Mouse (Mus musculus): ENCODE results near the gene Mobp.
"Not testable (repeated sequence)": the region's sequence is repeated elsewhere in the genome, so short reads cannot be mapped to it uniquely, and the experiment has no call there.

The Mobp gene

DNA sequence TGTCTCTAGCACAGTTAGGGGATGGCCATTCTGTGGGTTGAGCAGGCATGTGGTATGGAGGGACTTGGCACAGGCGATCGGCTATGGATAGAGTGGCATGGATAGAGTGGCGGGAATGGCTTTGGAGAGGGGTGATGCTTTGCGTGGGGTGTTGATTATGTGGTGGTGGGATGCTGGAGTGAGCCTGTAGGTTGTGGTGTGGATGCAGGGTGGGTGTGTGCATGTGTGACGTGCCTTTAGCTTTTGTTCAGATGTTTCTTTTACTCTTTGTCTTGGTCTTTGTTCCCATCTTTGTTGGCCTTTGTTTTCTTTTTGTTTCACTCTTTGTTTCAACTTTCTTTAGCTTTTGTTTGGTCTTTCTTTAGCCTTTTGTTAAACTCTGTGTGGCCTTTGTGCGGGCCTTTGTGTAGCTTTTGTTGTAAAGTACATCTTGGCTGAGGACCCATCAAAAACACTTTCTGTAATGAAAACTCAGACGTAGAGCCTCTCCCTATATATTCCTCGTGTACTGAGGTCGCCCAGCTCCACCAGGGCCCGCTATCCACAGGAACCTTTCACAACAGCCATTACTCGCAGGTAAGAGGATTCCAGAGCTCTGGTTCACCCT, at the start of gene Mobp:
Mobp (plus strand) TSS at position 486 of the 607 bp plus-strand sequence.
- no peak for DNase-seq (ENCODE audit: low read depth, low spot score)

DNA sequence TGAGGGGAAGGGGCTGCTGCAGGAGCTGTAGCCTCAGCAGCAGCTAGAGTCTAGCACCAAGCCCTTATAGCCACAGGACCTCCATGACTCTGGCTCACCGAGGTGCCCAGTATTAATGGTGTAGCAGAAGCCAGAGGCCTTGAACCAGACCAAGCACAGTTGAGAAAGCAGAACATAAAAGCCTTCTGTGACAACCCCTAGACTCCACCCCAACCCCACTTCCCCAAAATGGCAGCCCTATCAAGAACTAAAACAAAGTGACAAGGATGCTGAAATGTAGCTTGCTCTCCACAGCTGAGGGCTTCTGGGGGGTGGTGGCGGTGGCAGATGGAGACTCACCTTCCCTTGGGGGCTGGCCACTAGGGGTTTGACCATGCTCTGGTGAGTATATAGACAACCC, 48.3 kb upstream of the Mobp start:
- DNase-seq (ENCODE audit: low read depth, low spot score): no peak

- not testable (repeated sequence) for DNase-seq (ENCODE audit: low read depth, low spot score)
Measured at GRCm38 (mm10) chr9:120108953-120109352, 40.6 kb upstream of the Mobp start.

- peak; percentile 97 for DNase-seq (ENCODE audit: low read depth, low spot score)
Measured at GRCm38 (mm10) chr9:120110211-120111018, 39.1 kb upstream of the Mobp start, which contains the start of gene Slc25a38. Slc25a38 (plus strand) TSS chr9:120110374.

GRCm38 (mm10) chr9:120111156-120111945, 38.2 kb upstream of the Mobp start:
- DNase-seq (ENCODE audit: low read depth, low spot score): no peak

DNA sequence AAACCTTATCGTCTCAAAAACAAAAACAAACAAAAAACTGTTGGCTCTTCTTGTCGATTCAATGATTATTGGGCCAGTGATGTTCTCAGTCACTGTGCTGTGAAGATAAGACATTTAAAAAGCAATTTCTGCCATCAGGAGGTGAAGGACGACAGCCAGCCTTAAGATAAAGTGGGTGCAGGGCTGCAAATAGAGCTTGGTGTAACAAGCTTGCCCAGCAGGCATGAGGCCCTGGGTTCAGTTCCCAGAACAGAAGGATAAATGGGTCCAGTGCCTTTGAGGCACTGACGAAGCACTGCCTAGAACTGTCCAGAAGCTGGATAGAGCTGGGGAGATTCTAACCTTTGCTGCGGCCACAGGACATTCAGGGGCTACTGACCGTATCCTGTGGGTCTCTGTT, 37.0 kb upstream of the Mobp start:
- DNase-seq (ENCODE audit: low read depth, low spot score): no peak

DNA sequence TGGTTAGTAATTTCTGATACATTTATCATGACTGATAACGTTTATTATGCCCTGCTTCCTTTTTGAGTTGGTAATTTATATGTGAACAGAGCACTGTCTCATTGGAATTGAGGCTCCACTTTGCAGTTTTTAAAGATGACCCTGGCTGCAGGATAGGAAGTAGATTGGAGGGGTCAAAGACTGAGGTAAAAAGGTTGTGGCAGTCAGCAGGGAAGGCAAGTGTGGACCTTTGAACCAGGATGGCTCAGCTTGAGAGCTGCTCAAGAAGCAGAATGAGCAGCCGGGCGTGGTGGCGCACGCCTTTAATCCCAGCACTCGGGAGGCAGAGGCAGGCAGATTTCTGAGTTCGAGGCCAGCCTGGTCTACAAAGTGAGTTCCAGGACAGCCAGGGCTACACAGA, 36.1 kb upstream of the Mobp start:
- DNase-seq (ENCODE audit: low read depth, low spot score): no peak

DNA sequence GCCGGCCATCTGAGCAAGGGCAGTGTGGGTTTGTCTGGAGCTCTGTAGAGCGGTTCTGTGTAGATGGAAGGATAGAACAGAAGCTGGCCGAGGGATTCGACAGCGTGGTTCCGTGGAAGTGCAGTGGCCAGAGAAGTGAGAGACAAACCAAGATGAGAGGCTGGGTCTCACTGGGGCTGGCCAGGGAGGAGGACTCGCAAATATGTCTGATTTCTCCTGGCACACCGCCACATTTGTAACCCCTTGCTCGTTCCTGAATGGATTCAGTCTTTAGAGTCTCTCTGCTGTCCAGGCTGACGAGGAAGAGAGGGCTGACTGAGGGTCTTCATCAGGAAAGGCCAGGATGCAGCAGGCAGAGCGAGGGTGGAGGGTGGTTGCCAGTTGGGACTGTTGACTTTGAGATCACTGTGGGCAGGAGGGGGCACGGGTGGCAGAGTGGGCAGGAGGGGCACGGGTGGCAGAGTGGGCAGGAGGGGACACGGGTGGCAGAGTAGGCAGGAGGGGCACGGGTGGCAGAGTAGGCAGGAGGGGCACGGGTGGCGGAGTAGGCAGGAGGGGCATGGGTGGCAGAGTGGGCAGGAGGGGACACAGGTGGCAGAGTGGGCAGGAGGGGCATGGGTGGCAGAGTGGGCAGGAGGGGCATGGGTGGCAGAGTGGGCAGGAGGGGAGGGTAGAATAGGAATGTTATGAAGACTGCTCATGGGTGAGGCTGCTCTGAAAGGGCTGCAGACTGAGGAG, 35.3 kb upstream of the Mobp start:
- no peak for DNase-seq (ENCODE audit: low read depth, low spot score)

GRCm38 (mm10) chr9:120114789-120115151, 34.7 kb upstream of the Mobp start:
- DNase-seq (ENCODE audit: low read depth, low spot score): no peak

DNA sequence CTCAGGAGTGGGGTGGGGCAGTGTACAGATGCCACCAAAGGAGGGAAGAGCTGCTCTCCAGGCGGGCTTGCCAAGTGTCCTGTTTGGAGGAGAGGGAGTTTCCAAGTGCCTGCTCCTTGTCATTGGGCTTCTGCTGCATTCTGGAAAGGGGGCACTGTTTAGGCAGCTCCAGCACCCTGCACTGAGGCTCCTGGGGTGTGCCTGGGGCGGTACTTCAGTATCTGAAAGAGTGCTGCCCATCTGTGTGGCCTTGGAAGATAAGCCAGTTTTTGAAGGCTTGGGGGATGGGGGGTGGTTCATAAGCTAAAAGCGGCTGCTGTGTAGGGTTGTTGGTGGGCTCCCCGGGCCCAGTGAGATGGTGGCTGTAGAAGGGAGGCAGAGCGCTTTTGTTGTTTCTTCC, 33.9 kb upstream of the Mobp start:
- DNase-seq (ENCODE audit: low read depth, low spot score): no peak

- DNase-seq (ENCODE audit: low read depth, low spot score): no peak
Measured at GRCm38 (mm10) chr9:120116184-120116624, 33.3 kb upstream of the Mobp start.

GRCm38 (mm10) chr9:120118212-120118611, 31.3 kb upstream of the Mobp start:
- DNase-seq (ENCODE audit: low read depth, low spot score): no peak

- DNase-seq (ENCODE audit: low read depth, low spot score): no peak
Measured at GRCm38 (mm10) chr9:120120503-120120902, 29.0 kb upstream of the Mobp start.

- DNase-seq (ENCODE audit: low read depth, low spot score): no peak
Measured at GRCm38 (mm10) chr9:120126868-120127267, 22.6 kb upstream of the Mobp start.

DNA sequence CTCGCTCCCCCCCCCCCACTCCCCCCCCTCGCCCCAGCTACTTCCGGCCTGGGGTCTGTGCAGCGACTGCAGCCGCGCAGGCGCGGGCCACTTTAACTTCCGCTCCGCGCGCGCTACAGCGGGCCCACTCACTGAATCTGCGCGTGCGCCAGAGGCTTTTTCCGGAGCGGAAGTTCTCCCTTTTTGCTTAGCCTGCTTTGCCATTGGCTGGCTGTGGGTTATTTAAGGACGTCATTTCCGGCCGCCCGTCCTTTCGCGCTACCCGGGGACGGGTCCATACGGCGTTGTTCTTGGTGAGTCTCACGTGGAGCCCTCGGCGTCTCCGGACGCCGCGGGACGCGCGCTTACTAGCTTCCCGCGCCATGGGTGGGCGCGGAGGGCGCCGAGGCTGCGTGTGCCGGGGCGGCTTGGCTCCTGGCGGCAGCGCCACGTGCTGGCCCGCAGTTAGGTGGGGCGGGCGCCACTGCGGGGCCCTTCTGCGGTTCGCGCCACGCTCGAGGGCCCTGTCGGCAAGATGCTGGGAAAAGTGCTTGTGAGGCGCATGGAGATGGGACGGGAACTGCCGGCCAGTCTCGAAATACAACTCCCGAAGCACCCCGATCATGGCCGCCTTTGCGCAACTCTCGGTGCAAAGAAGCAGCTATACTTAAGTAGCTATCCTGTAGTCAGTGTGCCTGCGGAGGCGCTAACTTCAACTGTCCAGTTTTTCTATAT, 21.8 kb upstream of the Mobp start, which contains the start of gene Rpsa:
Rpsa (plus strand) TSS at position 152 of the 714 bp plus-strand sequence.
- DNase-seq (ENCODE audit: low read depth, low spot score): peak; percentile 99

- DNase-seq (ENCODE audit: low read depth, low spot score): peak; percentile 24
Measured at GRCm38 (mm10) chr9:120129276-120129675, 20.2 kb upstream of the Mobp start.

GRCm38 (mm10) chr9:120131784-120132288, 17.7 kb upstream of the Mobp start:
- no peak for DNase-seq (ENCODE audit: low read depth, low spot score)

- no peak for DNase-seq (ENCODE audit: low read depth, low spot score)
Measured at GRCm38 (mm10) chr9:120132980-120133754, 16.3 kb upstream of the Mobp start.

DNA sequence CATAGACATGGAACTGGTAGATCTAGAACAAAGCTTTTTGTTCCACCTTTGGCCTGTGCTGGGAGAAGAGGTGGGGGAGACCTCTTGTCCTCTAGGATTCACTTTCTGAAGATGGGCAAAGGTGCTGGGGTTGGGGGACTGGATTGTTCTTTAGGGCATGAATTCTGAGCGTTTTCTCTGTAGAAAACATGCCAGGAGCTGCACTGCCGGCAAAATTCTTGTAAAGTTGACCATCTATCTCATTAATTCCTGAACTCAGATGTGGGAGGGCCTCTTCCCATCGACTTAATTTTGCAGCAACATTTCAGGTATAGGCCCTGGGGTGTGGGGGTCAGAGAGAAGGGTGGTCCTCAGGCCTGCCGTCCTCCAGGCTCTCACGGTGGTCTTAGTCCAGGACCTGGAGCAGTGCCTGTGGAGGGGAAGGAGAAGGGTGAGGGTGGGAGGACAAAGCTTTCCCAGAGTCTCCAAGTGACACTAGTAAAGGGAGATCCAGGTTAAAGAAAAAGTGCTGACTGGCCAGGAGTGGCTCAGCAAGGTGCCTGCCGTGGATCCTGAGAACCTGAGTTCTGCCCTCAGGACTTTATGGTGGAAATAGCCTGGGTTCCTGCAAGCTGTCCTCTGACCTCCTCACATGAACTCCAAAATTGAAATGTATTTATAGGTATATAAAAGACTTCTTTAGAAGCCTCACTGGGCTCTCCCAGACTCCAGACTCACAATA, 15.6 kb upstream of the Mobp start:
- DNase-seq (ENCODE audit: low read depth, low spot score): no peak

Data from CD4-positive, CD25-positive, alpha-beta regulatory T cell, adult 2 months (primary cell).